Mouse (Mus musculus) lung, embryonic 14.5 days (tissue): ENCODE data around the gene Svs6. TPM values are rescaled to one million over a fixed set of nuclear protein-coding genes. Genes with fewer than 3 reads are reported as not detected.
A peak's percentile ranks its signal among the peaks of the same experiment; 100 is the strongest.
"Not testable (repeated sequence)": the region's sequence is repeated elsewhere in the genome, so short reads cannot be mapped to it uniquely, and the experiment has no call there.

Experiments used
- ATAC-seq: fragments of 200-750 bp; cut with Nextera tagmentation; 2 replicates; pipeline ENCODE4 v1.8.0; 2017; ENCODE audit warnings: mild to moderate bottlenecking, moderate TSS enrichment, moderate library complexity; ENCODE audit not compliant: insufficient read depth
- DNase-seq: peaks from one replicate; pipeline ENCODE4 v3.0.0-alpha.2; 2015
- H3K27ac ChIP-seq: fragments of 300-500 bp; sonication (generic); 2 replicates; pipeline ENCODE4 v1.5.1; 2014; ENCODE audit warnings: low read depth, mild to moderate bottlenecking, moderate library complexity
- H3K27me3 ChIP-seq: fragments of 300-500 bp; sonication (generic); 2 replicates; pipeline ENCODE4 v1.6.1; 2014; ENCODE audit warnings: low read length, control low read depth; ENCODE audit not compliant: insufficient read depth
- H3K36me3 ChIP-seq: fragments of 300-500 bp; sonication (generic); 2 replicates; pipeline ENCODE4 v1.6.1; 2014; ENCODE audit warnings: control low read depth; ENCODE audit not compliant: insufficient read depth
- H3K4me1 ChIP-seq: fragments of 300-500 bp; sonication (generic); 2 replicates; pipeline ENCODE4 v1.6.1; 2014; ENCODE audit warnings: antibody characterized with exemption, control low read depth; ENCODE audit not compliant: insufficient read depth
- H3K4me2 ChIP-seq: fragments of 300-500 bp; sonication (generic); 2 replicates; pipeline ENCODE4 v1.6.1; 2014; ENCODE audit warnings: mild to moderate bottlenecking
- H3K4me3 ChIP-seq: fragments of 300-500 bp; sonication (generic); 2 replicates; pipeline ENCODE4 v1.5.1; 2014; ENCODE audit warnings: low read depth, low read length
- H3K9ac ChIP-seq: fragments of 300-500 bp; sonication (generic); 2 replicates; pipeline ENCODE4 v1.6.1; 2014
- H3K9me3 ChIP-seq: fragments of 300-500 bp; sonication (generic); 2 replicates; pipeline ENCODE4 v1.6.1; 2016; ENCODE audit warnings: low read depth, low read length, control low read depth
- CTCF ChIP-seq: IDR thresholded peaks from 2 replicates; pipeline ENCODE4 v1.5.1; 2016; ENCODE audit warnings: antibody characterized with exemption, low read depth
- WGBS: fragments of 180-500 bp; shearing (Covaris S2); extraction: QIAGEN DNeasy Blood & Tissue Kit; methylation state at CpG from one replicate; pipeline ENCODE4 v1.1.7; 2014; 5-methylcytosine and 5-hydroxymethylcytosine counted together
- polyA plus RNA-seq: library from polyadenylated mRNA; unstranded; fragments of >200 nt; fragmentation: Nextera tagmentation; extraction: Ambion mirVana; gene quantifications from 2 replicates; pipeline ENCODE4 v1.2.1, GENCODE M21; 2014

Svs6 gene
- polyA plus RNA-seq: not detected in 2 replicates

- not testable (repeated sequence) for H3K4me2 ChIP-seq, H3K9ac ChIP-seq, DNase-seq, H3K27ac ChIP-seq, H3K4me1 ChIP-seq, H3K27me3 ChIP-seq, ATAC-seq, H3K36me3 ChIP-seq, H3K4me3 ChIP-seq, H3K9me3 ChIP-seq
- 72% methylated on average over 1 of the region's 1 CpGs for WGBS
Observed at GRCm38 (mm10) chr2:164316451-164316850, at the start of gene Svs6. Svs6 (plus strand) TSS chr2:164316751.

- no peak for DNase-seq
- no peak for TF ChIP-seq CTCF
- Histone ChIP-seq H3K9me3 (no peaks in the 10 kb centered on the region), H3K36me3 (no peaks in the 10 kb centered on the region), H3K9ac (no peak within 1 kb of the TSS), H3K4me2 (no peak within 1 kb of the TSS), H3K27ac (no peak within 1 kb of the TSS), H3K4me3 (no peak within 1 kb of the TSS), H3K4me1 (no peaks in the 10 kb centered on the region), H3K27me3 (no peaks in the 10 kb centered on the region)
- 89% methylated on average over 4 of the region's 4 CpGs for WGBS
- no peak for ATAC-seq
Observed at GRCm38 (mm10) chr2:164278359-164278758, 38.2 kb upstream of the Svs6 start, which contains the start of gene Svs4. Svs4 (minus strand) TSS chr2:164278459.

DNA sequence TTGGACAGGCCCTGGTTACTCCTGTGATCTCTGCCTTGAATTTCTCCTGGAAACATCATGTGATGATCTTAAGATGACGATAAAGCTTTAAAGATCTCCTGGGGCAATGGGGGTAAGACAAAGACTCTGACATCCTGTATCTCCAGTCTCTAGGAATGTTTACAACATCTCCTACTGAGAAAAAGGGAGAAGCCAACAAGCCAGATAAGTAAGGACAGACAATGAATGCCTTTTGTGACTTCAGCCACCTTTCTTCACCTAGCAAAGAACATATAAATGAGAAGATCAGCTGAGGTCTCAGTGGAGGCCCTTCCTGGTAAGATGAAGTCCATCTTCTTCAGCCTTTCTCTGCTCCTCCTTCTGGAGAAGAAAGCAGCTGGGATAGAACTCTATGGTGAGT, 27.6 kb upstream of the Svs6 start, which contains the start of gene Svs3a:
Gene Svs3a, plus strand, starts transcription at position 301 of the 400 bp plus-strand sequence.
- H3K27ac ChIP-seq, H3K27me3 ChIP-seq, H3K4me1 ChIP-seq, H3K4me3 ChIP-seq, H3K9ac ChIP-seq, DNase-seq, H3K4me2 ChIP-seq, H3K9me3 ChIP-seq, H3K36me3 ChIP-seq, ATAC-seq: not testable (repeated sequence)
- WGBS: 52% methylated on average over 1 of the region's 1 CpGs

- Histone ChIP-seq H3K27ac (no peak overlapping the region), H3K36me3 (no peaks in the 10 kb centered on the region), H3K4me1 (no peaks in the 10 kb centered on the region), H3K27me3 (no peaks in the 10 kb centered on the region), H3K4me2 (no peak overlapping the region), H3K9ac (no peak overlapping the region), H3K9me3 (no peaks in the 10 kb centered on the region), H3K4me3 (no peak overlapping the region)
- no peak for TF ChIP-seq CTCF
- no peak for ATAC-seq
- 77% methylated on average over 5 of the region's 5 CpGs for WGBS
- no peak for DNase-seq
Observed at GRCm38 (mm10) chr2:164312599-164312998, 4.0 kb upstream of the Svs6 start.

DNA sequence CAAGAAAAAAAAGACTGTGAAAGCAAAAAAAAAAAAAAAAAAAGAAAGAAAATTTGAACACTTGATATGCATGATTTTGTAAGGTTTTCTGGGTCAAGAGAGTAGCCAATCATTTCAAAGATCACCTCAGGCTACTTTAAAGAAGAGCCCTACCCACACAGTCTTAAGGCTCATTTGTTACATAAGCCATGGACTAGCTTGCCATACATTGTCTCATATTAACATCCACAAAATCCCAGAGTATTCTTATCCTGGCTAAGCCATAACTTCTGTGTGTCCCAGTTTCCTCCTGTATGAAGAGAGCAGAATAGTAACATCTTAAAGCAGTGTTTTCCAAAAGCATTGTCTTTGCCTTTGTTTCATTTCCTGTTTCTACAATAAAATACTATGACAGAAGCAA, 1.1 kb upstream of the Svs6 start:
- not testable (repeated sequence) for H3K9me3 ChIP-seq, ATAC-seq, H3K4me1 ChIP-seq, DNase-seq, H3K4me3 ChIP-seq, H3K36me3 ChIP-seq, H3K4me2 ChIP-seq, H3K27me3 ChIP-seq, H3K27ac ChIP-seq, H3K9ac ChIP-seq

GRCm38 (mm10) chr2:164320983-164321382, 4.4 kb downstream of the Svs6 start:
- no peak overlapping the region for H3K4me3 ChIP-seq
- H3K27ac ChIP-seq: no peak overlapping the region
- ATAC-seq (no peak), DNase-seq (no peak)
- H3K4me1 ChIP-seq: no peaks in the 10 kb centered on the region
- H3K36me3 ChIP-seq: no peaks in the 10 kb centered on the region
- no peaks in the 10 kb centered on the region for H3K27me3 ChIP-seq
- TF ChIP-seq CTCF: no peak
- no peaks in the 10 kb centered on the region for H3K9me3 ChIP-seq
- H3K4me2 ChIP-seq: no peak overlapping the region
- 76% methylated on average over 6 of the region's 6 CpGs for WGBS
- H3K9ac ChIP-seq: no peak overlapping the region

- H3K4me2 ChIP-seq, H3K36me3 ChIP-seq, H3K9ac ChIP-seq, H3K4me1 ChIP-seq, H3K27ac ChIP-seq, DNase-seq, H3K27me3 ChIP-seq, H3K4me3 ChIP-seq, ATAC-seq, H3K9me3 ChIP-seq: not testable (repeated sequence)
- WGBS: 66% methylated on average over 3 of the region's 3 CpGs
Observed at GRCm38 (mm10) chr2:164332440-164332839, 15.9 kb downstream of the Svs6 start, which contains the start of gene Svs5. Svs5 (plus strand) TSS chr2:164332740.

DNA sequence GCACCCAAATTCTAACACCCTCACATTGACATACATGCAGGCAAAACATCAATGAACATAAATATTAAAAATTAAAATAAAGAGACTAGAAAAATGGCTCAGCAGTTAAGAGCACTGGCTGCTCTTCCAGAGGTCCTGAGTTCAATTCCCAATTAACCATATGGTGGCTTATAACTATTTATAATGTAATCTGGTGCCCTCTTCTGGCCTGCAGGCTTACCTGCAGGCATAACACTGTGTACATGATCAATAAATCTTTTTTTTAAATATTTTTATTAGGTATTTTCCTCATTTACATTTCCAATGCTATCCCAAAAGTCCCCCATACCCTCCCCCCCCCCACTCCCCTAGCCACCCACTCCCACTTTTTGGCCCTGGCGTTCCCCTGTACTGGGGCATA, 27.2 kb downstream of the Svs6 start:
- not testable (repeated sequence) for H3K4me1 ChIP-seq, H3K27ac ChIP-seq, H3K36me3 ChIP-seq, ATAC-seq, H3K27me3 ChIP-seq, H3K9me3 ChIP-seq, DNase-seq, H3K4me2 ChIP-seq, H3K4me3 ChIP-seq, H3K9ac ChIP-seq
- 0 out of 2 replicates have a peak, but pooled peaks have one; percentile 12 for TF ChIP-seq CTCF
- WGBS: 75% methylated on average over 1 of the region's 1 CpGs

- not testable (repeated sequence) for H3K36me3 ChIP-seq
Observed at GRCm38 (mm10) chr2:164347697-164348096, 31.1 kb downstream of the Svs6 start.

More at GRCm38 (mm10) chr2:164347697-164348096, 31.1 kb downstream of the Svs6 start:
- ATAC-seq, H3K9me3 ChIP-seq, H3K4me3 ChIP-seq, H3K4me2 ChIP-seq, DNase-seq, H3K27me3 ChIP-seq, H3K9ac ChIP-seq, H3K27ac ChIP-seq, H3K4me1 ChIP-seq: not testable (repeated sequence)
